ENCODE assay signal across 7 mouse cellular contexts in genomic region chr9:40685801-40686420, GRCm38 (mm10). TPM values are rescaled to one million over a fixed set of nuclear protein-coding genes. Genes with fewer than 3 reads are reported as not detected.
A peak's percentile ranks its signal among the peaks of the same experiment; 100 is the strongest.
DNase-seq lines count a peak whose midpoint lies in the region; ATAC-seq lines count a peak whose summit lies in the region.

Gene Clmp, plus strand, starts transcription at chr9:40685962.

- ATAC-seq in forebrain, embryonic 12.5 days (ENCODE audit: low FRiP score), result peak; percentile 81
- ATAC-seq in hindbrain, embryonic 16.5 days, result peak; percentile 69
- peak; percentile 36; the same call in 1 of the 2 replicates for ATAC-seq in liver, embryonic 11.5 days (replicated peaks; ENCODE audit: low FRiP score)

- H3K4me2 ChIP-seq in forebrain, embryonic 12.5 days, result peak within 1 kb of the TSS; percentile 92
- H3K4me2 ChIP-seq in hindbrain, embryonic 16.5 days (ENCODE audit: low read length), result peak within 1 kb of the TSS; percentile 78
- H3K4me2 ChIP-seq in liver, embryonic 11.5 days, result peak within 1 kb of the TSS; percentile 63

- peaks cover 14% of the 10 kb centered on the region; the same call in 1 of the 2 replicates for H3K4me1 ChIP-seq in forebrain, embryonic 12.5 days
- H3K4me1 ChIP-seq in hindbrain, embryonic 16.5 days (ENCODE audit: control insufficient read depth, insufficient read depth, low read depth, low read length), result peaks cover 12% of the 10 kb centered on the region
- no peaks in the 10 kb centered on the region for H3K4me1 ChIP-seq in liver, embryonic 11.5 days (replicated peaks; ENCODE audit: control insufficient read depth, insufficient read depth, low read length)

- H3K27me3 ChIP-seq in forebrain, embryonic 12.5 days, result peaks cover 35% of the 10 kb centered on the region
- H3K27me3 ChIP-seq in hindbrain, embryonic 16.5 days (replicated peaks; ENCODE audit: control insufficient read depth, insufficient read depth, low read length), result no peaks in the 10 kb centered on the region
- H3K27me3 ChIP-seq in liver, embryonic 11.5 days (replicated peaks; ENCODE audit: control insufficient read depth, insufficient read depth, low read length), result peaks cover 41% of the 10 kb centered on the region

- DNase-seq in right cerebral cortex, postnatal 10 days (ENCODE audit: low spot score in 2 of 2), result peak; percentile 54 to 57
- DNase-seq in right cerebral cortex, adult 2 months (ENCODE audit: low spot score in 2 of 2), result no peak
- peak; percentile 52 for DNase-seq in cerebellum, adult 11 months
- peak; percentile 42 for DNase-seq in liver, embryonic 11.5 days (ENCODE audit: low spot score)
- DNase-seq in retina, postnatal 1 day, result peak; percentile 55

- peak within 1 kb of the TSS; percentile 63 for H3K4me3 ChIP-seq in forebrain, embryonic 12.5 days (replicated peaks)
- H3K4me3 ChIP-seq in hindbrain, embryonic 16.5 days (ENCODE audit: low read length), result peak within 1 kb of the TSS; percentile 83
- H3K4me3 ChIP-seq in liver, embryonic 11.5 days (ENCODE audit: low read depth, low read length), result peak within 1 kb of the TSS; percentile 58

- H3K9me3 ChIP-seq in forebrain, embryonic 12.5 days, result no peaks in the 10 kb centered on the region
- H3K9me3 ChIP-seq in hindbrain, embryonic 16.5 days (ENCODE audit: control insufficient read depth, low read length), result no peaks in the 10 kb centered on the region
- H3K9me3 ChIP-seq in liver, embryonic 11.5 days (ENCODE audit: control insufficient read depth, low read length), result no peaks in the 10 kb centered on the region

- WGBS in forebrain, embryonic 12.5 days, result 1% methylated on average over 40 of the region's 53 CpGs
- under 1% methylated on average over 39 of the region's 53 CpGs for WGBS in hindbrain, embryonic 16.5 days
- 2% methylated on average over 45 of the region's 53 CpGs for WGBS in liver, embryonic 11.5 days

- peak within 1 kb of the TSS; percentile 92 for H3K27ac ChIP-seq in forebrain, embryonic 12.5 days
- peak within 1 kb of the TSS; percentile 95 for H3K27ac ChIP-seq in hindbrain, embryonic 16.5 days (ENCODE audit: low read depth, low read length)
- peak within 1 kb of the TSS; percentile 61; the same call in 1 of the 2 replicates for H3K27ac ChIP-seq in liver, embryonic 11.5 days (ENCODE audit: low read depth, low read length)

- H3K9ac ChIP-seq in forebrain, embryonic 12.5 days, result peak within 1 kb of the TSS; percentile 80
- peak within 1 kb of the TSS; percentile 98 for H3K9ac ChIP-seq in hindbrain, embryonic 16.5 days (ENCODE audit: low read depth, low read length)
- H3K9ac ChIP-seq in liver, embryonic 11.5 days (ENCODE audit: low read depth, low read length), result peak within 1 kb of the TSS; percentile 61

- no peaks in the 10 kb centered on the region for H3K36me3 ChIP-seq in forebrain, embryonic 12.5 days (replicated peaks)
- no peaks in the 10 kb centered on the region for H3K36me3 ChIP-seq in hindbrain, embryonic 16.5 days (ENCODE audit: control insufficient read depth, insufficient read depth, low read length)
- H3K36me3 ChIP-seq in liver, embryonic 11.5 days (ENCODE audit: control insufficient read depth, insufficient read depth, low read length), result no peaks in the 10 kb centered on the region

RNA-seq across cellular contexts. Expression of gene Clmp, which starts in this region (rescaled TPM):
- 24.7 and 31.0 TPM in 2 replicates for polyA plus RNA-seq in forebrain, embryonic 12.5 days (2016; fragmentation: Nextera tagmentation; extraction: Ambion mirVana)
- polyA plus RNA-seq in hindbrain, embryonic 16.5 days (2015; fragmentation: Nextera tagmentation; extraction: Ambion mirVana), result 49.1 and 54.2 TPM in 2 replicates
- polyA plus RNA-seq in liver, embryonic 11.5 days (2014; fragmentation: Nextera tagmentation; extraction: Ambion mirVana), result 7.4 and 7.7 TPM in 2 replicates

Comparison
In these comparisons a context has a peak if more than half of its experiments do, and no peak if none do; other contexts are left out.
1. DNase-seq: peak in right cerebral cortex, postnatal 10 days (2 of 2), cerebellum, adult 11 months (single experiment), liver, embryonic 11.5 days (single experiment) and retina, postnatal 1 day (single experiment); none in right cerebral cortex, adult 2 months (0 of 2).
2. Peak in every context shown above with its lines, with median percentiles within 50 percentile points of each other: ATAC-seq, H3K27ac ChIP-seq, H3K4me2 ChIP-seq, H3K4me3 ChIP-seq and H3K9ac ChIP-seq.